Mouse (Mus musculus) left cerebral cortex, adult 8-10 months (tissue): ENCODE results near the gene Foxl1. TPM values are rescaled to one million over a fixed set of nuclear protein-coding genes. Genes with fewer than 3 reads are reported as not detected.
"Not testable (repeated sequence)": the region's sequence is repeated elsewhere in the genome, so short reads cannot be mapped to it uniquely, and the experiment has no call there.

Experiments
- DNase-seq, 2 experiments: peaks; one replicate each; pipeline ENCODE4 v3.0.0; 2022; ENCODE audit warnings: low spot score in 2 of 2
- total RNA-seq, 4 experiments: library from RNA; stranded (reverse); gene quantifications; 2 replicates each; pipeline ENCODE4 v1.2.4; 2022

Foxl1 gene
- total RNA-seq, 4 experiments from 2014 or later = 0.13 to 0.34 (median 0.15) TPM

- no peak for DNase-seq
Observed at GRCm38 (mm10) chr8:121124547-121125239, 3.0 kb upstream of the Foxl1 start.

- no peak for DNase-seq
Observed at GRCm38 (mm10) chr8:121125311-121125876, 2.3 kb upstream of the Foxl1 start.

GRCm38 (mm10) chr8:121126191-121126590, 1.5 kb upstream of the Foxl1 start:
- no peak for DNase-seq

GRCm38 (mm10) chr8:121126694-121127093, 1.0 kb upstream of the Foxl1 start:
- DNase-seq = no peak

- no peak for DNase-seq
Observed at GRCm38 (mm10) chr8:121127291-121127701, 444 bp upstream of the Foxl1 start.

- no peak for DNase-seq
Observed at GRCm38 (mm10) chr8:121128531-121129264, 958 bp downstream of the Foxl1 start.

GRCm38 (mm10) chr8:121129265-121129940, 1.7 kb downstream of the Foxl1 start:
- no peak for DNase-seq

GRCm38 (mm10) chr8:121130522-121130921, 2.8 kb downstream of the Foxl1 start:
- no peak for DNase-seq

- no peak for DNase-seq
Observed at GRCm38 (mm10) chr8:121132961-121133513, 5.3 kb downstream of the Foxl1 start.

- DNase-seq = no peak
Observed at GRCm38 (mm10) chr8:121134102-121134501, 6.4 kb downstream of the Foxl1 start.

- no peak for DNase-seq
Observed at GRCm38 (mm10) chr8:121134512-121134911, 6.8 kb downstream of the Foxl1 start.

- no peak for DNase-seq
Observed at GRCm38 (mm10) chr8:121136856-121137255, 9.1 kb downstream of the Foxl1 start.

GRCm38 (mm10) chr8:121145457-121146134, 17.9 kb downstream of the Foxl1 start:
- not testable (repeated sequence) for DNase-seq

- DNase-seq = no peak
Observed at GRCm38 (mm10) chr8:121148573-121149083, 20.9 kb downstream of the Foxl1 start.

- no peak for DNase-seq
Observed at GRCm38 (mm10) chr8:121152394-121152793, 24.7 kb downstream of the Foxl1 start.

GRCm38 (mm10) chr8:121156990-121157491, 29.3 kb downstream of the Foxl1 start:
- no peak for DNase-seq

- DNase-seq = no peak
Observed at GRCm38 (mm10) chr8:121158812-121159211, 31.1 kb downstream of the Foxl1 start.

GRCm38 (mm10) chr8:121161437-121161836, 33.7 kb downstream of the Foxl1 start:
- no peak for DNase-seq

GRCm38 (mm10) chr8:121162413-121162812, 34.7 kb downstream of the Foxl1 start:
- DNase-seq = no peak

GRCm38 (mm10) chr8:121162906-121163695, 35.4 kb downstream of the Foxl1 start:
- DNase-seq = no peak
